Mouse (Mus musculus) monocyte, adult 59 days (primary cell): ENCODE measurements around the gene Rnf181. TPM values are rescaled to one million over a fixed set of nuclear protein-coding genes. Genes with fewer than 3 reads are reported as not detected.

ENCODE experiments used
- total RNA-seq, 2 experiments: library from RNA; stranded (reverse); gene quantifications; one replicate each; pipeline ENCODE4 v1.2.4; 2023

Rnf181 gene
- total RNA-seq, result 10 to 100 TPM; 59.7 to 69.4 TPM

GRCm38 (mm10) chr6:72366844-72367443 is at the start of gene Rnf181:
TSS of gene Rnf181 (minus strand) at chr6:72366956.

GRCm38 (mm10) chr6:72414076-72414756 is 47.5 kb upstream of the Rnf181 start, which contains the start of gene Ggcx:
TSS of gene Ggcx (plus strand) at chr6:72414308.

GRCm38 (mm10) chr6:72389941-72390771 is 23.4 kb upstream of the Rnf181 start, which contains the start of gene Vamp8:
TSS of gene Vamp8 (minus strand) at chr6:72390703.

GRCm38 (mm10) chr6:72380131-72380770 is 13.5 kb upstream of the Rnf181 start, which contains the start of gene Vamp5:
TSS of gene Vamp5 (minus strand) at chr6:72380468.

GRCm38 (mm10) chr6:72355066-72355911 is 11.5 kb downstream of the Rnf181 start, which contains the start of gene Tmem150a:
TSS of gene Tmem150a (plus strand) at chr6:72355447.

GRCm38 (mm10) chr6:72347166-72347941 is 19.4 kb downstream of the Rnf181 start, which contains the start of gene 0610030E20Rik:
TSS of gene 0610030E20Rik (plus strand) at chr6:72347317.

GRCm38 (mm10) chr6:72345074-72345567 is 21.6 kb downstream of the Rnf181 start, which contains the start of gene Usp39:
TSS of gene Usp39 (minus strand) at chr6:72345184.

Other genes starting within 250 kb of the Rnf181 start
- under 1 TPM in 1 of 2 experiments, not detected in 1; 0.36 TPM for gene Atoh8, start 131.4 kb downstream of the Rnf181 start, total RNA-seq
- not detected for gene Sftpb, start 62.3 kb downstream of the Rnf181 start, total RNA-seq
- gene Usp39, start 21.8 kb downstream of the Rnf181 start, total RNA-seq, result 10 to 100 TPM; 32.3 to 33.0 TPM
- gene 0610030E20Rik, start 19.6 kb downstream of the Rnf181 start, total RNA-seq, result 10 to 100 TPM; 20.8 to 21.8 TPM
- 1 to 10 TPM in 1 of 2 experiments, under 1 TPM in 1; 0.73 to 1.1 TPM for gene Tmem150a, start 11.5 kb downstream of the Rnf181 start, total RNA-seq
- gene Vamp5, start 13.5 kb upstream of the Rnf181 start, total RNA-seq, result 10 to 100 TPM; 22.0 to 32.9 TPM
- 100 to 1,000 TPM; 201 to 211 TPM for gene Vamp8, start 23.7 kb upstream of the Rnf181 start, total RNA-seq
- gene Ggcx, start 47.4 kb upstream of the Rnf181 start, total RNA-seq, result 10 to 100 TPM; 14.1 to 18.7 TPM
- 100 to 1,000 TPM; 204 to 208 TPM for gene Mat2a, start 72.6 kb upstream of the Rnf181 start, total RNA-seq
- gene Sh2d6, start 154.8 kb upstream of the Rnf181 start, total RNA-seq, result under 1 TPM in 1 of 2 experiments, not detected in 1; 0.39 TPM
- 100 to 1,000 TPM; 179 to 182 TPM for gene Capg, start 177.4 kb upstream of the Rnf181 start, total RNA-seq
- gene Elmod3, start 231.5 kb upstream of the Rnf181 start, total RNA-seq, result 1 to 10 TPM; 7.4 to 8.7 TPM
- 10 to 100 TPM; 21.5 to 27.7 TPM for gene Retsat, start 231.5 kb upstream of the Rnf181 start, total RNA-seq